Mouse (Mus musculus): ENCODE results near the gene Gm5934. TPM values are rescaled to one million over a fixed set of nuclear protein-coding genes. Genes with fewer than 3 reads are reported as not detected.
"Not testable (repeated sequence)": the region's sequence is repeated elsewhere in the genome, so short reads cannot be mapped to it uniquely, and the experiment has no call there.

The Gm5934 gene
- polyA plus RNA-seq (2016; fragmentation: Nextera tagmentation; extraction: Ambion mirVana), result not detected in 2 replicates

DNA sequence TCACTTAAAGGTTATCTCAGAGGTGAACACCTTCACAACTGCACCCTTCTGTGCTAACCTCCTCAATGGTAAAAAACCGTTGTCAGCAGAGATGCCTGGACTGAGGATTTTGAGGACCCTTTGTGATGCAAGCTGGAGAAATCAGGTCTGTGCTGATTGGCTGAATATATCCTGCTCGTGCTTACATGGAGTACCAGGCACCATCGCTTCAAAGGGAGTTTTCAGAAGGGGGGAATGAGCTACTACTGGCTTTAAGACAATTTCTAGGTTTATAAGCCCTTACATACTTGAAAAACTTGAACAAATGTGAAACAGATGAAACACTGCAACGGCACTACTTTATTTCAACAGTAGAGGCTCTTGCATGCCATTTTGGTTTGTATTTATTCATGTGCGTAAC, at the start of gene Gm5934:
TSS of gene Gm5934 (minus strand) at position 101 of the 400 bp plus-strand sequence.
- not testable (repeated sequence) for H3K27me3 ChIP-seq; H3K36me3 ChIP-seq; H3K27ac ChIP-seq; H3K9me3 ChIP-seq; H3K4me1 ChIP-seq (replicated peaks); H3K4me2 ChIP-seq; H3K4me3 ChIP-seq (replicated peaks); ATAC-seq (ENCODE audit: insufficient number of reproducible peaks, insufficient read depth, low FRiP score, low TSS enrichment, low read depth); H3K9ac ChIP-seq (replicated peaks)
- 82% methylated on average over 5 of the region's 5 CpGs for WGBS

Other genes with a start within 250 kb of the Gm5934 start
- not detected in 2 replicates for gene Gm4297, start 74.1 kb upstream of the Gm5934 start, polyA plus RNA-seq (2016; fragmentation: Nextera tagmentation; extraction: Ambion mirVana)